Mouse (Mus musculus) layer of hippocampus, adult 9-10 months (tissue): ENCODE results near the gene Vmn1r174.
"Not testable (repeated sequence)": the region's sequence is repeated elsewhere in the genome, so short reads cannot be mapped to it uniquely, and the experiment has no call there.

Experiments
- DNase-seq: peaks from one replicate; pipeline ENCODE4 v3.0.0; 2022; ENCODE audit warnings: low spot score

Vmn1r174 gene

GRCm38 (mm10) chr7:23751970-23752369, at the start of gene Vmn1r174:
TSS of gene Vmn1r174 (plus strand) at chr7:23752270.
- not testable (repeated sequence) for DNase-seq

GRCm38 (mm10) chr7:23784526-23784925, 32.5 kb downstream of the Vmn1r174 start:
- no peak for DNase-seq

GRCm38 (mm10) chr7:23810543-23810942, 58.5 kb downstream of the Vmn1r174 start, which contains the start of gene Vmn1r175:
TSS of gene Vmn1r175 (minus strand) at chr7:23810643.
- DNase-seq: not testable (repeated sequence)
